Mouse (Mus musculus) T-helper 1 cell (primary cell): Measurements from ENCODE around the gene Olfr1501.
"Not testable (repeated sequence)": the region's sequence is repeated elsewhere in the genome, so short reads cannot be mapped to it uniquely, and the experiment has no call there.

Experiments
- in situ Hi-C: fragments of 300-600 bp; cut with MboI, MseI; formaldehyde crosslinking; loops from one replicate; pipeline ENCODE4 v1.15.1; 2025; ENCODE audit warnings: high pct_unique_total_duplicates

Olfr1501 gene

GRCm38 (mm10) chr19:13850592-13850991, at the start of gene Olfr1501:
TSS of gene Olfr1501 (minus strand) at chr19:13850692.
- in situ Hi-C loops = not testable (repeated sequence)

DNA sequence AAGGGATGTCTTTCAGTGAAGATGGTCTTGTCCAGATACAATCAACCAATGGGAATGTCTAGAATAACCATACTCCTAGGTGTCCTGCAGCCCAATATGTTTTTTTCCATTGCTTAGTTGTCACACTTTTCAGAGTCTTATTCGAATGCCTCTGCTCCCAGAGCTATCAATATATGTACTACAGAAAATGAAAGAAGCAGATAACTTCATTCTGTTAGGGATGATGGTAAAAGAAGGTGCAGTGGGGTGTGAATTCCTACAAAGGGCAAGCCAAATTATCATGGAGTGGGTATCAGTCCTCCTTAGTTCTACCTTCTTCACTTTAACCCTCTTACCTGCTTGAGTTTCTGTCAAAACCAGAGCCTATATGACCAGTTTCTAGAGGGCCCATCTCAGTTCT, 47.3 kb upstream of the Olfr1501 start, which contains the start of gene Olfr1504:
Olfr1504 (minus strand) TSS at position 101 of the 400 bp plus-strand sequence.
- in situ Hi-C loops = no loop called here

- in situ Hi-C loops = no loop called here
Measured at GRCm38 (mm10) chr19:13861495-13861894, 11.0 kb upstream of the Olfr1501 start, which contains the start of gene Olfr1502. TSS of gene Olfr1502 (plus strand) at chr19:13861795.

GRCm38 (mm10) chr19:13830388-13830787, 20.1 kb downstream of the Olfr1501 start, which contains the start of gene Olfr1500:
TSS of gene Olfr1500 (minus strand) at chr19:13830488.
- in situ Hi-C loops = no loop called here

DNA sequence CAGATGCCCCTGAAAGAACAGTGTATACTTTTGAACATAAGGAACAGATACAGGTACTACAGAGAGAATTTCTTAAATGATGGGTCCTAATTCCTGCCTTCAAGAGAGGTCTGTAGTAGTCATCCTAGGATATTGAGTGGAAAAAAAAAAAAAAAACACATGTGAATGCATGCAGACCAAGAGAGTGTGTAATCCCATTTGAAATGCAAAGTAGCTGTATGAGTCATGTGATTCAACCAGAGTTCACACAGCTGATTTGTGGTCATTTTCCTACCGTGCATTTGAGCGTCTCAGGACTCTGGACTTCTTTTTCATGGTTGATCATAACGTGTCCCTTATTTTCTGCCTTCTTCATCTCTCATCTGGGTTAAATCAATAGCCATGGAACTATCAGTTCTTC, 22.0 kb downstream of the Olfr1501 start:
- in situ Hi-C loops = no loop called here

- in situ Hi-C loops = loop anchor here (25.0 kb wide), 2 partner anchors 1134 to 1284 kb away; partner anchors contain the start of genes Fam111a, Keg1 and Olfr1443
Measured at GRCm38 (mm10) chr19:13820847-13821246, 29.6 kb downstream of the Olfr1501 start.

DNA sequence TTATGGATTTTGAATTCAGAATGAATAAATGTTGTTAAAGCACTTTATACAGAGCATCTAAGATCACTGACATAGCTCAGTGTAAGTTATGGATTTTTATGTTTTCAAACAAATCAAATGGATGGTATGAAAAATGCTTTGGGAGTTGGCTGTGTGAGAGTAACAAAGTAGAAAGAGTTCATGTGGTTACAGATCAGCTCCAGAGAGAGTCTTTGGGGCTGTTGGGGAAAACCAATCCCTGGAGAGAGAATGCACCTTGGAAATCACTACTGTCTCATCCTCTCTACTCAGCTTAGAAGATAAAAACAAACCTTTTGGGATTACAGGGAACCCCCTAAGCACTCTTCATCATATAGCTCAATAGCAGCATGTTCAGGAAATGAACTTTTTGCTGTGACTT, 31.1 kb downstream of the Olfr1501 start, which contains the start of gene Olfr1499:
Olfr1499 (minus strand) TSS at position 101 of the 400 bp plus-strand sequence.
- in situ Hi-C loops = loop anchor here (25.0 kb wide), 2 partner anchors 1132 to 1282 kb away; partner anchors contain the start of genes Fam111a, Keg1 and Olfr1443

- in situ Hi-C loops = loop anchor here (25.0 kb wide), 2 partner anchors 1132 to 1282 kb away; partner anchors contain the start of genes Fam111a, Keg1 and Olfr1443
Measured at GRCm38 (mm10) chr19:13818827-13819226, 31.7 kb downstream of the Olfr1501 start.

DNA sequence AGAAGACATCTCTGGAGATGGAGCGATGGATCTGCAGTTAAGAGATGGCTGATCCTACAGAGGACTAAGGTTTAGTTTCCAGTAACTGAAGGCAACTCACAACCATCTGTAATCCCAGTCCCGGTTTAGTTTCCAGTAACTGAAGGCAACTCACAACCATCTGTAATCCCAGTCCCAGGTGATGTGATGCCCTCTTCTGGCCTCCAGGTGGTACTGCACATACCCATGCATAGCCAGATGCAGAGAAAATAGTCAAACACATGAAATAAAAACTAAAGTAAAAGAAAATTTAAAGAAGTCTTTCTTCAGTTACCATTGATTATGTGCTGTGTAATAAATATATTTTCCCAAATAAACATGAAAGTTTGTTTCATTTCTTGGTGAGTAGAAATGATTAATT, 37.7 kb downstream of the Olfr1501 start:
- in situ Hi-C loops = loop anchor here (25.0 kb wide), 2 partner anchors 1126 to 1276 kb away; partner anchors contain the start of genes Fam111a, Keg1 and Olfr1443

DNA sequence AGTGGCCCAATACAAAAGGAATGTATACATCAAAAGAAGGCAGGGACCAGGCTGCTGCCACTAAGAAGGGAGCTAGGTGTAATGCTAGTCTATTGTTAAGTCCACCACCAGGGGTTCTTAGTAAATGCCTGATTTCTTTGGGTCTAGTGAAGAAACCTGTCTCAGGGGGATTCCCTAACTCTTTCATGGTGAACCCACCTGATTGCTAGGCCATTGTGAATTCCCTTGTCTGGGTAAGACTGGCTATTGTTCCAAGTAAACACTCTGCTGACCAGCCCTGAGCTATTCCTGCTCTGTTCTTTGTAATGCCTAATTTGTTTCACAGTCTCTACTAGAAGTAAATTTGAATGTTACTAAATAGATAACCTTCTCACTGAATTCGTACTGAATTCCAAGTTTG, 45.0 kb downstream of the Olfr1501 start:
- in situ Hi-C loops = loop anchor here (25.0 kb wide), 2 partner anchors 1118 to 1268 kb away; partner anchors contain the start of genes Fam111a, Keg1 and Olfr1443

DNA sequence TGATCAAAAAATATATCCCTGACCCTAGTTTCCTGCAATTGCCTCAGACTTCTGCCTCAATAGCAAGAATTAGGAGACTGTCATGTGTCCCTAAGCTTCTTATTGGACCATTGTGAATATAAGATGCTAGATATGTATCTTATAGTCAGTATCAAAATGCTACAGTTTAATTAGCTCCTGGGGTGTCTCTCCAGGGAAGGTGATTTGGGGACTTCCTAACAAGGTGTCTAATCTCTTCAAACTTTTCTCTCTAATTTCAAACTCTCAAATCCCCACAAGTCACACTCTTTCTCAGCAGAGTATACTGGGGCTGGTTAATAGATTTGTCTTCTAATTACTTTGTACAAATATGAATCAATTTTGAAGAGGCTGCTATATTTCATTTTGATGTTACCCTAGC, 52.4 kb downstream of the Olfr1501 start, which contains the start of gene Olfr1497:
Olfr1497 (minus strand) TSS at position 101 of the 400 bp plus-strand sequence.
- in situ Hi-C loops = no loop called here
